Mouse (Mus musculus) small intestine, adult 2 months (tissue): ENCODE results near the gene Ercc4.

Source experiments
- CTCF ChIP-seq: fragments of 200-500 bp; IDR thresholded peaks from 2 replicates; pipeline ENCODE4 v1.5.1; 2012; ENCODE audit warnings: low read depth, mild to moderate bottlenecking, control low read depth, inconsistent platforms, low read length, moderate library complexity, mixed read lengths; ENCODE audit not compliant: insufficient replicate concordance, insufficient read length; ENCODE audit errors: extremely low read depth
- POLR2A ChIP-seq: fragments of 200-500 bp; IDR thresholded peaks from 2 replicates; pipeline ENCODE4 v1.6.1; 2012; ENCODE audit warnings: low read depth, mild to moderate bottlenecking, control low read depth, inconsistent platforms, low read length, moderate library complexity

GRCm38 (mm10) chr16:13158906-13159889 lies 49.7 kb downstream of the Ercc4 start:
- TF ChIP-seq POLR2A (no peak), CTCF (no peak)
